Mouse (Mus musculus) CH12.LX (cell line): Measurements from ENCODE around the gene Cfap20. TPM values are rescaled to one million over a fixed set of nuclear protein-coding genes. Genes with fewer than 3 reads are reported as not detected.

Experiments
- DNase-seq: peaks from one replicate; pipeline ENCODE4 v3.0.0-alpha.2; 2013; ENCODE audit errors: extremely low read depth
- H3K27ac ChIP-seq: 2 replicates; pipeline ENCODE4 v1.5.1; 2012; ENCODE audit warnings: low read depth, mild to moderate bottlenecking, control low read depth, moderate library complexity; ENCODE audit not compliant: insufficient read depth
- H3K27me3 ChIP-seq: replicated peaks from 2 replicates; pipeline ENCODE3; 2012; ENCODE audit warnings: inconsistent platforms
- H3K36me3 ChIP-seq, 2 experiments: replicated peaks in 1 of 2; 2 replicates each; pipeline versions ENCODE3 to v1.6.1; 2012; ENCODE audit warnings: inconsistent platforms in 1 of 2, low read length in 1 of 2, mild to moderate bottlenecking in 1 of 2, mixed read lengths in 1 of 2, moderate library complexity in 1 of 2; ENCODE audit not compliant: control insufficient read depth in 1 of 2, insufficient read depth in 1 of 2
- H3K4me1 ChIP-seq, 2 experiments: 2 replicates each; pipeline ENCODE4 v1.6.1; 2012; ENCODE audit warnings: inconsistent platforms in 1 of 2, moderate library complexity in 1 of 2; ENCODE audit not compliant: insufficient read depth in 2 of 2, control insufficient read depth in 1 of 2
- H3K4me2 ChIP-seq: 2 replicates; pipeline ENCODE4 v1.6.1; 2012; ENCODE audit warnings: low read depth, mild to moderate bottlenecking, control low read depth; ENCODE audit not compliant: poor library complexity, insufficient read depth, severe bottlenecking
- H3K4me3 ChIP-seq, 3 experiments: fragments of 150-350 bp in 1 of 3; sonication (generic) in 1 of 3; replicated peaks in 1 of 3; 2 replicates each; pipeline versions ENCODE3 to v1.5.1; 2011 to 2012; ENCODE audit warnings: low read depth in 2 of 3, low read length in 2 of 3, mild to moderate bottlenecking in 2 of 3, moderate library complexity in 2 of 3, control low read depth in 1 of 3, improper control_type of control experiment in 1 of 3, inconsistent platforms in 1 of 3, mixed read lengths in 1 of 3; ENCODE audit not compliant: poor library complexity in 1 of 3
- H3K79me2 ChIP-seq: replicated peaks from 2 replicates; pipeline ENCODE4 v1.6.1; 2012; ENCODE audit warnings: mild to moderate bottlenecking, moderate library complexity; ENCODE audit not compliant: control insufficient read depth, poor library complexity, insufficient read depth, severe bottlenecking; ENCODE audit errors: extremely low read depth
- H3K9ac ChIP-seq: 2 replicates; pipeline ENCODE4 v1.6.1; 2012; ENCODE audit warnings: low read depth, mild to moderate bottlenecking, control low read depth, moderate library complexity; ENCODE audit not compliant: insufficient read depth
- H3K9me3 ChIP-seq: replicated peaks from 2 replicates; pipeline ENCODE3; 2012; ENCODE audit warnings: low read length, inconsistent platforms, mixed read lengths
- CHD1 ChIP-seq: IDR thresholded peaks from 2 replicates; pipeline ENCODE4 v1.6.1; 2012; ENCODE audit warnings: low read depth, low read length, improper control_type of control experiment, inconsistent platforms
- CTCF ChIP-seq, 2 experiments: IDR thresholded peaks in 1 of 2; conservative IDR thresholded peaks in 1 of 2; 2 replicates each; pipeline ENCODE4 v1.5.1; 2011 to 2012; ENCODE audit warnings: low read depth in 2 of 2, low read length in 2 of 2, improper control_type of control experiment in 1 of 2, inconsistent platforms in 1 of 2, mild to moderate bottlenecking in 1 of 2, moderate library complexity in 1 of 2
- E2F4 ChIP-seq: IDR thresholded peaks from 2 replicates; pipeline ENCODE4 v1.6.1; 2011; ENCODE audit warnings: low read depth, low read length, improper control_type of control experiment; ENCODE audit not compliant: insufficient replicate concordance
- EP300 ChIP-seq: IDR thresholded peaks from 2 replicates; pipeline ENCODE4 v1.6.1; 2011; ENCODE audit warnings: low read length, improper control_type of control experiment
- ETS1 ChIP-seq: conservative IDR thresholded peaks from 2 replicates; pipeline ENCODE4 v1.6.1; 2012; ENCODE audit warnings: low read depth, mild to moderate bottlenecking, inconsistent platforms, low read length, improper control_type of control experiment, moderate library complexity
- GABPA ChIP-seq: IDR thresholded peaks from 2 replicates; pipeline ENCODE4 v1.6.1; 2012; ENCODE audit warnings: low read depth, low read length, improper control_type of control experiment, inconsistent platforms; ENCODE audit not compliant: insufficient replicate concordance
- JUN ChIP-seq: IDR thresholded peaks from 2 replicates; pipeline ENCODE4 v1.6.1; 2011; ENCODE audit warnings: low read depth, mild to moderate bottlenecking, low read length, improper control_type of control experiment, moderate library complexity; ENCODE audit not compliant: insufficient read depth
- KAT2A ChIP-seq: IDR thresholded peaks from 2 replicates; pipeline ENCODE4 v1.6.1; 2012; ENCODE audit warnings: low read length, improper control_type of control experiment, inconsistent platforms; ENCODE audit not compliant: insufficient replicate concordance
- MAFK ChIP-seq: IDR thresholded peaks from 2 replicates; pipeline ENCODE4 v1.6.1; 2011; ENCODE audit warnings: low read length, improper control_type of control experiment; ENCODE audit not compliant: insufficient replicate concordance
- MAX ChIP-seq: IDR thresholded peaks from 2 replicates; pipeline ENCODE4 v1.6.1; 2011; ENCODE audit warnings: low read length, improper control_type of control experiment
- MAZ ChIP-seq: IDR thresholded peaks from 2 replicates; pipeline ENCODE4 v1.6.1; 2012; ENCODE audit warnings: low read depth, mild to moderate bottlenecking, inconsistent platforms, low read length, improper control_type of control experiment, moderate library complexity
- MEF2A ChIP-seq: IDR thresholded peaks from 2 replicates; pipeline ENCODE4 v1.6.1; 2014; ENCODE audit warnings: low read depth, mild to moderate bottlenecking, inconsistent platforms, low read length, improper control_type of control experiment, borderline replicate concordance
- MXI1 ChIP-seq: IDR thresholded peaks from 2 replicates; pipeline ENCODE4 v1.6.1; 2011; ENCODE audit warnings: mild to moderate bottlenecking, low read depth, low read length, improper control_type of control experiment
- MYC ChIP-seq: IDR thresholded peaks from 2 replicates; pipeline ENCODE4 v1.6.1; 2011; ENCODE audit warnings: low read depth, mild to moderate bottlenecking, improper control_type of control experiment, low read length
- NRF1 ChIP-seq: IDR thresholded peaks from 2 replicates; pipeline ENCODE4 v1.6.1; 2014; ENCODE audit warnings: low read depth, mild to moderate bottlenecking, inconsistent platforms, low read length, improper control_type of control experiment, moderate library complexity
- POLR2A ChIP-seq: IDR thresholded peaks from 2 replicates; pipeline ENCODE4 v1.6.1; 2011; ENCODE audit warnings: low read depth, mild to moderate bottlenecking, improper control_type of control experiment, low read length
- POLR2AphosphoS2 ChIP-seq: IDR thresholded peaks from 2 replicates; pipeline ENCODE4 v1.6.1; 2011; ENCODE audit warnings: low read depth, low read length, improper control_type of control experiment
- RAD21 ChIP-seq: IDR thresholded peaks from 2 replicates; pipeline ENCODE4 v1.6.1; 2011; ENCODE audit warnings: low read depth, mild to moderate bottlenecking, low read length, improper control_type of control experiment, moderate library complexity
- RCOR1 ChIP-seq: conservative IDR thresholded peaks from 2 replicates; pipeline ENCODE4 v1.6.1; 2012; ENCODE audit warnings: low read depth, mild to moderate bottlenecking, inconsistent platforms, low read length, improper control_type of control experiment
- SIN3A ChIP-seq: IDR thresholded peaks from 2 replicates; pipeline ENCODE4 v1.6.1; 2012; ENCODE audit warnings: low read length, improper control_type of control experiment, inconsistent platforms
- SMC3 ChIP-seq: IDR thresholded peaks from 2 replicates; pipeline ENCODE4 v1.6.1; 2011; ENCODE audit warnings: low read depth, low read length, improper control_type of control experiment
- TBP ChIP-seq: conservative IDR thresholded peaks from 2 replicates; pipeline ENCODE4 v1.6.1; 2011; ENCODE audit warnings: low read depth, low read length, improper control_type of control experiment
- UBTF ChIP-seq: IDR thresholded peaks from 2 replicates; pipeline ENCODE4 v1.6.1; 2012; ENCODE audit warnings: low read depth, mild to moderate bottlenecking, inconsistent platforms, low read length, improper control_type of control experiment, moderate library complexity
- USF1 ChIP-seq: IDR thresholded peaks from 2 replicates; pipeline ENCODE4 v1.6.1; 2014; ENCODE audit warnings: low read depth, mild to moderate bottlenecking, inconsistent platforms, low read length, improper control_type of control experiment
- ZC3H11A ChIP-seq: IDR thresholded peaks from 2 replicates; pipeline ENCODE4 v1.6.1; 2012; ENCODE audit warnings: low read depth, mild to moderate bottlenecking, inconsistent platforms, low read length, improper control_type of control experiment
- ZKSCAN1 ChIP-seq: IDR thresholded peaks from 2 replicates; pipeline ENCODE4 v1.6.1; 2012; ENCODE audit warnings: low read depth, inconsistent platforms, low read length, improper control_type of control experiment, borderline replicate concordance
- ZMIZ1 ChIP-seq: IDR thresholded peaks from 2 replicates; pipeline ENCODE4 v1.6.1; 2012; ENCODE audit warnings: low read depth, mild to moderate bottlenecking, inconsistent platforms, low read length, improper control_type of control experiment
- dilution Hi-C: fragments of 300-500 bp; cut with MboI; formaldehyde crosslinking; loops from 2 replicates; pipeline ENCODE4 v1.14.3; 2020; ENCODE audit warnings: low sequenced_read_pairs; ENCODE audit not compliant: extremely low pct_unique_long_range_greater_than_20kb, extremely low pct_ligation_motif_present
- in situ Hi-C: fragments of 300-500 bp; cut with MboI; formaldehyde crosslinking; loops from 3 replicates; pipeline ENCODE4 v1.14.3; 2019; ENCODE audit warnings: low sequenced_read_pairs, low pct_ligation_motif_present, low pct_unique_long_range_greater_than_20kb, mixed read lengths
- polyA plus RNA-seq: library from polyadenylated mRNA; unstranded; fragments of >175 nt; gene quantifications from 2 replicates; pipeline ENCODE4 v1.2.1, GENCODE M21; 2012; ENCODE audit warnings: low read depth; ENCODE audit not compliant: insufficient read length
- total RNA-seq, 2 experiments: library from RNA; depleted of rRNA; stranded (reverse); fragments of 300-350 nt in 1 of 2; fragments of >200 nt in 1 of 2; gene quantifications; 2 replicates each; pipeline ENCODE4 v1.2.3; 2012 to 2014

Gene Cfap20
- total and polyA plus RNA-seq, 3 experiments = 53.4 to 93.0 (median 57.2) TPM

GRCm38 (mm10) chr8:95439421-95439820, 4.8 kb upstream of the Cfap20 start:
- Histone ChIP-seq H3K79me2 (no peaks in the 10 kb centered on the region), H3K27me3 (no peaks in the 10 kb centered on the region), H3K27ac (no peak overlapping the region), H3K9me3 (no peaks in the 10 kb centered on the region), H3K4me1 (peaks cover 4 to 26% of the 10 kb centered on the region in 2 experiments; a peak in 2 of 4 replicates), H3K4me3 (no peak overlapping the region)
- dilution Hi-C loops = no loop called here
- TF ChIP-seq UBTF (no peak), USF1 (no peak), RCOR1 (no peak), E2F4 (no peak), ZKSCAN1 (no peak), TBP (no peak), NRF1 (no peak), POLR2AphosphoS2 (no peak), MEF2A (no peak), MYC (no peak), KAT2A (no peak), CHD1 (no peak), SIN3A (no peak), MXI1 (no peak), MAFK (no peak)
- TF ChIP-seq, all 38 proteins: peak for 0
- Histone ChIP-seq H3K9ac (no peak overlapping the region), H3K36me3 (no peaks in the 10 kb centered on the region), H3K4me2 (no peak overlapping the region)
- DNase-seq = no peak
- in situ Hi-C loops = loop anchor here (10.0 kb wide), 1 partner anchor 75 kb away; no protein-coding TSS in a partner anchor

GRCm38 (mm10) chr8:95437341-95437992, 2.8 kb upstream of the Cfap20 start:
- no peak overlapping the region for H3K27ac ChIP-seq
- no peak for DNase-seq
- no peaks in the 10 kb centered on the region for H3K9me3 ChIP-seq
- H3K79me2 ChIP-seq = peaks cover 13% of the 10 kb centered on the region
- peaks cover 10 to 31% of the 10 kb centered on the region in 2 experiments for H3K4me1 ChIP-seq
- H3K4me3 ChIP-seq = no peak overlapping the region
- no peaks in the 10 kb centered on the region for H3K27me3 ChIP-seq
- in situ Hi-C loops = loop anchor here (10.0 kb wide), 1 partner anchor 73 kb away; no protein-coding TSS in a partner anchor
- TF ChIP-seq MYC (no peak), SIN3A (no peak), MAX (no peak), POLR2A (no peak), MAZ (no peak), ZC3H11A (no peak), SMC3 (no peak), RAD21 (no peak), MEF2A (no peak), EP300 (no peak), ETS1 (no peak), TBP (no peak), CTCF (conservative IDR thresholded peaks at IDR 0.05 in 1 of 2, IDR thresholded peaks at IDR 0.05 in 1 of 2; ENCODE audit: low read depth in 2 of 2, low read length in 2 of 2) (no peak), MAFK (no peak), JUN (no peak), GABPA (no peak), MXI1 (no peak), ZMIZ1 (no peak), CHD1 (no peak)
- peaks cover 0 to 1% of the 10 kb centered on the region in 2 experiments for H3K36me3 ChIP-seq
- H3K9ac ChIP-seq = no peak overlapping the region
- no peak overlapping the region for H3K4me2 ChIP-seq
- dilution Hi-C loops = no loop called here
